Mouse (Mus musculus): ENCODE measurements at regions not wholly inside any gene's neighbourhood (a gene's known extent, or its start where the extent isn't known, plus 50 kb on each side); places are given as distances from the start of the nearest gene placed in this dataset.

DNA sequence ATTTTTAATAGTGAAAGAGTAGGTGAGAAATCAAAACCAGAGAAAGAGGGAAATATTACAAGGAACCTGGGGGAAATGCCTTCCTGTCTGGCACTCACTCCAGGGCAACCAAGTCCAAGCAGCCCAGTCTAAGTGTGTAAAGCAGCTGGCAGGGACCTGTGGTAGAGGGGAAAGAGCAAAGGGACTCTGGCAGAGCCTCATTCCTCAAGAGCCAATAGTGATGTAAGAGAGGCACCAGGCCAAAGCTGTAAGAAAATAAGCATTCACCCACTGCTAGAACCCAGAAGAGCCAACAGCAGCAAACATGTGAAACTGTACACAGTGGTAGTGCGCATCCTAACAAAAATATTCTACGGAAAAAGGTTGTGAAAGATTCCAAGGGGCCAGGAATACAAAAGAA, 301.7 kb downstream of the Sox4 start:
- DNase-seq (ENCODE audit: low spot score in 2 of 2), result peak in 1 of 2 experiments; percentile 27

DNA sequence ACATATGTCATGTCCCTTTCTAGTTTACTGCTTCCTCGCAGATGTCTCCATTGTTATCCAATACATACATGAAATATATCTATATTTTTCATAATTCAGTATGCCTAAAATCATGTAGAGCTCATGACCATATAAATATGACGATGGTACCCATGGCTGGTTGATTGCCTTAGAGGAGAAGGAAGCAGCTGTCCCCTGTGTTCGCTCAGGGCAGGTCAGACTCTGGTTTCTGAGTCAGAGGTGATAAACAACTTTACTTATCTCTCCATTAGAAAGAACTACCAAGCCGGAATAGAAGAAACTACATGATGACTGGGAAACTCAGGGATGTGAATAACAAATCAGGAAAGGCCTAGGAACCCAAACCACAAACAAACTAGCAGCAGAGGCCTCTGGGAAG, 307.6 kb downstream of the Sox4 start:
- no peak for DNase-seq (ENCODE audit: low spot score in 2 of 2)

DNA sequence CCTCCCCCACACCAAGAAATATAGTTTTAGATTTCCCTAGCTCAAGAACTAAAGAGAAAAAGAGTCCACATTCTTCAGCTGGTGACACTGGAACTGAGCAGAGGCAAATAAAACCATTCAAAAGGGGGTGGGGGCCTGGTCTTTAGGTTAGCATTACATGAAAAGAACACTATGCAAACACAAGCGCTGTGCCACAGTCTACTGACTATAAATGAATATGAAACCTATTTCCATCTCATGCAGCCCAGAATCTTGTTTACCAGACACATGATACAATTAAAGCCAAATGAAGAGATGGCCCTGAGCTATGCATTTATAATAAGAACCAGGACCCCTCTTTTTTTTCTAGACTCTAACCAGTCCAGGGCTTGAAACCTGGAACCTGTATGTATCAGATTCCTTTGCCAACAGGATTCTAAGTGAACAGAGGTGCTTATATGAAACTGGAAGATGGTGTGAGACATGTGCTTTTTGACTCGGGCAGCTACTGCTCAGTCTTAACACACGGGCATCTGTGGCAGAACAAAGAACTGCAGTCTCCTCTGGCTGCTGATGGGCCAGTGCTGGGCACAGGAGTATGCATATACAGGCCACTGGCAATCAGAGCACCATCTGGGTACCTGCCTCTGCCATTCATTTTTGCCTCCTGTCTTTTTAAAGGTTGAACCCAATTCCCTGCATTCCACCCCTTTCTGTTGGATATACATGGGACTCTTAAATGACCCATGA, 308.5 kb downstream of the Sox4 start:
- DNase-seq (ENCODE audit: low spot score in 2 of 2), result no peak

DNA sequence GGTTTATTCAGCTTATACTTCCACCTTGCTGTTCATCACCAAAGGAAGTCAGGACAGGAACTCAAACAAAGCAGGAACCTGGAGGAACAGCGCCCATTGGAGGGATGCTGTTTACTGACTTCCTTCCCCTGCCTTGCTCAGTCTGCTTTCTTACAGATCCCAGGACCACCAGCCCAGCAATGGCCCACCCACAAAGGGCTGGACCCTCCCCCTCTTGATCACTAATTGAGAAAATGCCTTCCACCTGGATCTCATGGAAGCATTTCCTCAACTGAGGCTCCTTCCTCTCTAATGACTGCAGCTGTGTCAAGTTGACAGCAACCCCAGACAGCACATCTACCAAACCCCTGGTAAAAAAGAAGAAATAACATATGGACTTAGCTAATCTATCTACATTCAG, 312.7 kb downstream of the Sox4 start:
- no peak for DNase-seq (ENCODE audit: low spot score in 2 of 2)

DNA sequence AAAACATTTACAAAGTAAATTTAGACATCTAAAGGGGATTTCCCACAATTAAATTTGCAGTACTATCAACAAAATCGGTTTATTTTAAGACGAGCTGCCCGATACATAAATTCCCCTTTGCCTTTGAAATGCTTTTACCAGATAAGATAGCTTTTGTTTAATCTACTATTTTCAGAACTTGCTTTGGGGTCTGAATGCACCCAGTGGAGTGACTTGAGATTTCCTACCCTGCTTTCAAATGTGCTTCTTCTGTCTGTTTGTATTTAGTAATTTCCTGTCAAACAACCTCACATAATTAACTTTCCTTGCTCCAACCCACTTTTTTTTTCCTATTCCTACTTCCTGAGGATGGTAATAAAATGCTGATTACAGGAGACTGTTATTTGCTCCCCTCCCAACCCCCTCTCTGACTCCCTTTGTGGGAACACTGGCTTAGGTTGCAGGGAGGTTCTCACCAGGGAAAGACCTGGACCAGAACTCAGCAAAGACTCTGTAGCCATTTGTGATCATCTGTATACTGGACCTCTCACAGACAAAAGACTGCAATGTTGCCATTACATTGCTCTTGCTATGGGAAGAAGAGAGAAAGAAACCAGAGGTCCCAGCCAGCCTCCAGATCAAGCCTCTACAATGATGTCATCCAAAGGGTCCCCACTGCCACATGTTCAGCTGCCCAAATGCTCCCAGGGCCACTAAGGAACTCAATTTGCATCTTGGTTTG, 318.1 kb downstream of the Sox4 start:
- DNase-seq (ENCODE audit: low spot score in 2 of 2), result no peak

DNA sequence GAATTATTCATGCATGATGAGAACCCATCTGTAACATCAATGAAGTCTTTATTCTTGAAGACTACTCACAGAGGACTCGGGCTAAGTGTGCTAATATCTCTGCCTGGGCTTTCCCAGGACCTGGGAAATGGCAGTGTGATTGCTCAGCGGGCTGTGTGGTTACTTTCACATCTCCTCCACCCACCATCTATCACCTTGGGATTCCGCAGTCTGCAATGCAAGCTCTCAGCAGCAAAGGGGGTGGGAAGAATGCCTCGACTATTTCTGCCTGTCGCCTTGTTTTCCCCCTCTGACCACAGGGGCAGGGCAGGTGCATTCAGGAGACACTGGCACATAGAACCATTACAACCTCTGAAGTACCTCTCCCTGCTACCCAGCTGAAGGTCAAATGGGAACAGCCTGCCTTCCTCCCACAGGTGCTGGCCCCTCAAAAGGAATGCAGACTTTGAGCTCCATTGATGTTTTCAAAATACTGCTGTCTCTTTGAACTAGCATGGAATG, 319.9 kb downstream of the Sox4 start:
- no peak for DNase-seq (ENCODE audit: low spot score in 2 of 2)

DNA sequence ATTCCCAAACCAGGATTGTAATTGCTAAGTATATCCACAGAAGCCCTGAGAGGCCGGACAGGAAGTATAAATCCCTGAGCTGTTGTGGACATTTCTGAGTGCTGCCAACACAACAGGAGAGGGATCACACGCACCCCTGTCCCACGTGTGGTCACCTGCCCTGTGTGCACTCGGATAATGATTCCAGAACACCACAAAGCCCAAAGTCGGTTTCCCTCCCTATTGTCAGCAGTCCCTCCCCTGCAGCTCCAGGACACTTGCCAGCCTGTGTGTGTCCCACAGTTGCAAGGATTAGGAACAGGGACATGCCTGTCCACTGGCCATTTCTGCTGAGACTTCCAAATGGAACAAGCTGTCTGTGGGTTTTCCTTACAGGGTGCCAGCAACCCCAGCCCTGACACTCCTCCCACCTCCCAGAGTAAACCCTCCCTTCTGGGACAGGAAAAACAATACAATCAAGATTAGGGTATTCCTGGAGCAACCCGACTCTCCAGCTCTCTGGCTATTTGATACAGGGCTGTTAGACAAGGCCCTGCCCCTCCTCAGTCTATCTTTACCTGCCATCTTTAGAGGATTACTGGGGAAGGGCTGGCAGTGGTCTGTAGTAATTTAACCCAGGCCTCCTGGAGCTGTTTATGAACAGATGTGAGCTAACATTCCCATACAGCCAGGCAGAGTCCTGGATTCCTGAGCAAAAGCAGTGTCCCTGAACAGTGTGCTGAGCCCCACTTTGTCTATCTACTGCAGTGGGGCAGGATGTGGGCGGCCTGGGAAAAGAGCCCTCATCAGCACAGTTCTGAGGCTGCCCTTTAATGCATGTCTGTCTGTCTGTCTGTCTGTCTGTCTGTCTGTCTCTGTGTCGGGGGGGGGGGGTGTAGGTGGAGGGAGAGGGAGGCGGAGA, 323.8 kb downstream of the Sox4 start:
- no peak for DNase-seq (ENCODE audit: low spot score in 2 of 2)

DNA sequence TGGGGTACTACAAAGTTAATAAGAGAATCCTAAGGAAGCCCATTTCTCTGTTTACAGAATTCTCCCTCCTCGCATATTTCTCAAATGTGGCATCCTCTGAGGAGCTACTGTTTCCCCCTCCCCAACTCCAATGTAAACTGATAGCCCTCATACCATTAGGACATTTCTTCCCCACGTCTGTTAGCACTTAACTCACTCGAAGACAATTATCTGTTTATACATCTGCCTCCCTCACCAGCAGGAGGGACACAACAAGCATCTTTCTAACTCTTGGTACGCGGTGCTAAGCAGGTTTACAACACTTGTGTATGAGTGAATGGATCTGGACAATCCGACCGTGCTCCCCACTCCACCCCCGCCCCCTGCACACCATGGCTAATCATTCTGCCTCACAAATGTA, 324.8 kb downstream of the Sox4 start:
- no peak for DNase-seq (ENCODE audit: low spot score in 2 of 2)

DNA sequence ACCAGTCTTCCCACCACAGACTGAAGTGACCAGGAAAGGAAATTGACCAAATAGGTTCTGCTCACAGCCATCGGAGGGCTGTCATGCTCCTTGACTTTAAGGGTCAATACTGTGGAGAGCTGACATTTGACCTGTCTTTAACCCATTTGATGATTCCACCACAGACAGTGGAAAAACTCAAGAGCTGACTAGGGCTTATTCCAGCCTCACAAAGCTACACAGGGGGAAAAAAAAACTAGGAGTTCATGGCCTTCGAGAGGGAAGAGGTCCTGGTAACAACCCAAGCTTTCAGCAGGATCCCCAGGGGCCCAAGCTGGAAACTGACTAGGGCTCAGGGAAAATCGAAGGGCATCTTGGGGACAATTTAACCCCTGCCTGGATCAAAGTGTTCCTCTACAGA, 334.6 kb downstream of the Sox4 start:
- no peak for DNase-seq (ENCODE audit: low spot score in 2 of 2)

DNA sequence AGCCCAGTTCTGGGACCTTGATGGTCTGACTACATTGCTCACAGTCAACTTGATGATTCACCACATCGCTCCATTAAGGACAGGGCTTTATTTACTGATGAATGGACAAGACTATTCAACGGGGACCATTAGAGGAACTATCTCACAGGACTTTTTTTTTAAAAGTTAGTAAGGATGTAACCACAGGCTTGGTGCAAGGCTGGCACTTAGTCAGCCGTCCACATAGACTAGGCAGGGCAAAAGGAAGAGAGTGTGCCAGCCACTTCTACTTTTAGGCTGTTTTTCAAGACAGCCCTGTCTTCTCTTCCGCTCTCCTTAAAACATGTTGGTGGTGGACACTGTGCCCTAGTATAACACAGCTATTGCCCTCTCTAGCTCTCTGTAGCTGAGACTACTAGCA, 336.0 kb downstream of the Sox4 start:
- no peak for DNase-seq (ENCODE audit: low spot score in 2 of 2)

DNA sequence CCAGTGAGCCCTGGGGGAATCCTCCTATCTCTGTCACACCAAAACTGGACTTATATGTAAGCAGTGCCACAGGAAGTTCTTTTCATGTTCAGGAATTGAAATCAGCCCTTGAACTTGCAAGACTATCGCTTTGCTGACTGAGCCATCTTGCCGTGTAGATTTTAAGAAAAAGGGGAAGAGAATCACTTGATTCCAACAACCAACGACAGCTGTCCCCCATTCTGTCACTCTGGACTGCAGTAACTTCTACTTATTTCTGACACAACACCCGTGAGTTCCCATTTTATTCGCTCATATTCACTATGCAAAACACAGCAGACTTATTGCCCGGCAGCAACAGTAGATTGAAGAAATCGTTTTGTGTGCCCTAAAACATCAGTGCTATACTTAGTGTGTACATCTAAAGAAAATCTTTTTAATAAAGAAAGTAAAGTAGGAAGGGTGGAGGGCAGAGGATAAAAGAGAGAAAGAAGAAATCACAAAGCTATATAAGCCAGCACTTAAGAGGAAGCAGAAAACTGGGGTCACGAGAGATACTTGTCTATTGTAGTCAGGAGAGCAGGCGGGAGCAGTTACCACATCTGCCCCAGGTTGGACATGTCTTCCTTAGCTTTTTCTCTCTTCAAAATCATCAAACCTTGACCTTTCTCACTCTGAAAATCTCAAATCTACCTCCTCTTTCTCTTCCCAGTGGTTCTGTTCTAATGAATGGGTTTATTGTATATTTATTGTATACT, 336.7 kb downstream of the Sox4 start:
- no peak for DNase-seq (ENCODE audit: low spot score in 2 of 2)

DNA sequence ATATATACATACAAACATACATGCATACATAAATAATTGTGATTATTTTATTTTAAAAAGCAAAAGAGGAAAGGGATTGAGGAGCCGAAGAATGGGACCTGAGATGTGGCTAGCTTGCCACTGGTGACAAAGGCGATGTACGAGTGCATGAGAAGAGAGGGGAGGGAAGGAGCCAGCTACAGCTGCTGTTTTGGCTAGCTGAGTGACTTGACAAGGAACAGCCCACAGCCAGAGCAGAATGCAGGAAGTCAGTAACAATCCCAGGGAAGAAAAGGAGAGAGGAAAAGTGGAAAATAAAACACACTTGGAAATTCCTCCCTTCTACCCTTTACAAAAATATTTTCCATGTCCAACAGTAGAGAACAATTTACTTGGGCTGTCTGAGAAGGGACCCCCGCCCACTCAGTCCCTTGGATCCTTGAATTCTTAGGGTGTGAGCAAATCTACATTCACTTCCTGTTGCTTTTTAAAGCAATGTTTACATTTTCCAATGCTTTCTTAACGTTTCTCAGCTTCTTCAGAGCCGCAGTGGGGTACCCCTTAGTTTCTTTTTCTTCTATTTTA, 345.9 kb downstream of the Sox4 start:
- DNase-seq (ENCODE audit: low spot score in 2 of 2), result no peak

DNA sequence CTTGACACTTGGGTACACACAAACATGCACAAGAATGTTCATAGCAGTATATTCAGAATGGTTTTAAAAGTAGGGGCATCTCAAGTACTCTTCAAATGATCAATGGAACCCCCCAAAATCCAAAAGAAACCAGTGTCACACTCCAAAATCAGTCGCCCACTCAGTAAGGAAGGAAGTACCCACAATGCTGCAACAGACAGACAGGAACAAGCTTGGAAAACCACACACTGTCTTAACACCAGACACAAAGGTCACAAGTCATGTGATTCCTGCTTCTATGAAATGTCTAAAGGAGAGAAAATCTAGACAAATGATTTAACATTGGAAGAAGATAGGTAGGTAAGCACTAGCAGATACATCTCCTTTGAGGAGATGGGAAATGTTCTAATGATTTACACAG, 346.9 kb downstream of the Sox4 start:
- no peak for DNase-seq (ENCODE audit: low spot score in 2 of 2)

DNA sequence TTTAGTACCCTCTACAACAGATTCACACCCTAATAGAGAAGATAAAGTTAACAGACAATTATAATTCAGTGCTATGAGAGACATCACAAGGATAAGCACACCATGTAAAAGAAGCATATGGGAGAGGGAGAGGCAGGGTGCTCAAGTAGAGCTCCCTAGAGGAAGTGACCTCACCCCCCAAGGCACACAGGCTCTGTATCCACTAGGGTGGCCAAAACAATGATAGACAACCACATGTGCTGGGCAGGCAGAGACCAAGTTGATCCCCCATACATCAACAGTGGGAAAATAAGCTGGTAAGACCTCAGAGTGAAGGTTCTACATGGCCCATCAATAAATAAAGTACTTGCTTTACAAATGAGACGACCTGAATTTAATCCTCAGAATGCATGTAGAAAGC, 347.7 kb downstream of the Sox4 start:
- DNase-seq (ENCODE audit: low spot score in 2 of 2), result no peak

DNA sequence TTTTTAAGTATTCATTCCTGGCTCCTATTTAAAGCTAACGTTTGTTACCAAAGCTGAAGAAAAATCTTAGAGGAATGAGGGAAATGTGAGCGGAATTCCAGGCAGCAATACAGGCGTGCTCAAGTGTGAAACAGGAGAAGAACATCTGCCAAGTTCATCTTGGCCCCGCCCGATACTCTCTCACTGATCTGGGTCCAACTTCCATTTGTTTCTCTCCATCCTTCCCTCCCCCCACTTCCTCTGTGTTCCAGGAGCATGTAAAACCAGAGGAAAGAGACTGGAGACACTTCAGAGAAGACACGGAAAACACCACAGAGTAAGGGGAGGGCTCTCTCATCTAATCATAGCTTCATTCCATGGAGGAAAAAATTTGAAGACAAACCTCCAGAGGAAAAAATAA, 346.7 kb downstream of the Gm11361 start:
- no peak for DNase-seq (ENCODE audit: low spot score in 2 of 2)

DNA sequence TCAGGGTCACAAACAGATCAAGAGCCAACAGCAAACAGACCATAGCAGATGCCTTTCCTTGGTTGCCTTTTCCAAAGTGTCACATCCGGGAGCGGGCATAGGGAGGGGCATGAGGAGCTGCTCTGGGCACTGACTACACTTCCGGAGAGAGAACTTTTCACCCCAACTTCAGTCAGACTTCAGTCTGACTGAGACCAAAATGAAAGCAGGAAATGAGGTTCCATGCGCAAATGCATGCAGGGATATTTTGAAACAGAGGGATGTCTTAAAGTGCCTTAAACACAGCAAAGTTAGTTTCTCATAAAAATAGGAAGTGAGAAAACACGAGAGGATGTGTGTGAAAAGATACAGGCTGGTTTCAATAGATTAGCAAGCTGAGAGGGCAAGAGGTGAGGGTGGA, 343.5 kb downstream of the Gm11361 start:
- no peak for DNase-seq (ENCODE audit: low spot score in 2 of 2)

DNA sequence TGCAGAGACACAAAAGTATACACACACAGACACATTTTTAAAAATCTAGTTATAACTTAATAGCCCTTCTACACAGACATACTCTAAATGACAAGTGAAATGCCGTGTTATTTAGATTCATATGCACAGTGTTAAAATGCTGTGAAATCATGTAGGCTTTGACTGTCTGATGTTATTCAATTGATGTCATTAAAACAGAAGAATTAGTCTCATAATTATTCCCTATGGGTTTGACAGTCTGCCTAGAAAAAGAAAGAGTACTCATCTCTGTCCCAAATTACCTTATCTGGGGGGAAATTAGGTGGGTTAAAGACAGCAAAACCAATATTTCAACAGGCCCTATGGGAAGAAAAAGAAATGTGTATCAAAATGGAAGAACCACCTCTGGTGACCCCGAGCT, 339.0 kb downstream of the Gm11361 start:
- DNase-seq (ENCODE audit: low spot score in 2 of 2), result no peak

DNA sequence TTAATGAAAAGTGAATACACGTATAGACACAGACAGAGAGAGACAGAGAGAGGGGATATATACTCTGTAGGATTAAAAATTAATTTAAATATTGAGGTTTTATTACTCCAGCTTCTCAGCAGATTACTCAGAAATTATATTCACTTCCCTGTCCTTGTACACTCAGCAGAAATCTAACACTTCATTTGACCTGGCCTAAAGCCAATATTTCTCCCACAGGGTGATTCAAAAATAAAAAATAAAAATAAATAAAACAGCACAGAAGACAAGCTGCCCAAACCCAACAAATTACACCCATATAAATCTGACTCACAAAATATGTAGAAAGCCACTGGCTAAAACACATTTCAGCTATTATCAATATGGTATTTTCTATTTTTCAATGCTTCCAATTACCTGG, 334.8 kb downstream of the Gm11361 start:
- no peak for DNase-seq (ENCODE audit: low spot score in 2 of 2)

DNA sequence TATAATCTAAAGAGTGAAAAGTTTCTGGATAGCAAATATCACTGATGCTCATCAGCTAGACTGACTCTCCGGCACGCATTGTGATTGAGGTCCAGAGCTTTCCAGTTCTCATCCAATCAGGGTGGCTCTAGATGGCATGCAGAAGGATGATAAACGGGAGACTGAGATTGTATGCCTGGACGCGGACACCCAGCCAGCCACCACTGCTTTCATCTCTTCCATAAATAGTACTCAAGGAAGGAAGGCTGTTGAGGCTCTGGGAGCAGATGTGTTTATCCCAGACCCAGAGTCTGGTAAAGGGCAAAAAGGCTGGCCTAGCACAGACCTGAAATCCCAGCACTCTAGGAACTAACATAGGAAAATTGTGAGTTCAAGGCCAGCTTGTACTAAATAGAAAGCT, 330.6 kb downstream of the Gm11361 start:
- no peak for DNase-seq (ENCODE audit: low spot score in 2 of 2)

DNA sequence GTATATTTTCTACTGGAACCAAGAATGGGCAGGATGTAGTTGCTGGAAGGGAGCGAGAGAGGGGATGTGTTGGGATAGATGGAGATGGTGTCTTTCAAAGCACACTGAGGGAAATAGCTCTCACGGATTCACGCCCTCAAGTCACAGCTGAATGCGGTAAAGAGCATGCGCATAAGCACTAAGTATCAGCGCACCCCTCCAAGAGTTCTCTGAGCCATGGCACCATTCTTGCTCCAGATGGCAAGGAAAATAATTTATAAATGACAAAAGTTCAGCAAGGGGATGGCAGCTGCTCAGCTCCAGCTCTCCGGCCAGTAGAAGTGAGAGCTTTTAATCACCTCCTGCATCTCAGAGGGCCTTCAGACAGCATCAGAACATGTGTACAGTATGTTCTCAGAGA, 329.4 kb downstream of the Gm11361 start:
- DNase-seq (ENCODE audit: low spot score in 2 of 2), result peak in 1 of 2 experiments; percentile 6

DNA sequence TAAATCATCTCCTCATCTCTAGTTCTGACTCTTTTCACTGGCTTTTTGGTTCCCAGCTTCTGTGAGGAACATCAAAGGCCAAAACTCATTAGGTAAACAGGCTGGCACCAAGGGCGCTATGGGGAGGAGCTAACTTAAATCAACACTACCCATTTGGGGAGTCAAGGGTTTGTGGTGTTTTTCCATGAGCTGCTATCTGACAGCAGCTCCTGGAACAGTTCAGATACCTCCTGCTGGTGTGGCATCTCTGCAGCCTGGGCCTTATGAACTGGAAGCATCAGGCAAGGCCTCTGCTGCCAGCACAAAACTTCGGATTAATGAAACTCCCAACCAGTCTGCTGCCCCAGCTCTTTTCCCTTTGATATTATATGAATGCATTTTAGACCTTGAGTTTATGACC, 328.8 kb downstream of the Gm11361 start:
- DNase-seq (ENCODE audit: low spot score in 2 of 2), result peak in 1 of 2 experiments; percentile 6
